Mouse (Mus musculus) liver, adult 2 months (tissue): ENCODE results near the gene Fuca1.

ENCODE experiments used
- CTCF ChIP-seq: fragments of 200-500 bp; IDR thresholded peaks from 2 replicates; pipeline ENCODE4 v1.5.1; 2011; ENCODE audit warnings: low read depth, low read length, control low read depth
- POLR2A ChIP-seq: fragments of 200-500 bp; IDR thresholded peaks from 2 replicates; pipeline ENCODE4 v1.6.1; 2011; ENCODE audit warnings: low read length, control low read depth; ENCODE audit not compliant: insufficient read depth; ENCODE audit errors: extremely low read depth

DNA sequence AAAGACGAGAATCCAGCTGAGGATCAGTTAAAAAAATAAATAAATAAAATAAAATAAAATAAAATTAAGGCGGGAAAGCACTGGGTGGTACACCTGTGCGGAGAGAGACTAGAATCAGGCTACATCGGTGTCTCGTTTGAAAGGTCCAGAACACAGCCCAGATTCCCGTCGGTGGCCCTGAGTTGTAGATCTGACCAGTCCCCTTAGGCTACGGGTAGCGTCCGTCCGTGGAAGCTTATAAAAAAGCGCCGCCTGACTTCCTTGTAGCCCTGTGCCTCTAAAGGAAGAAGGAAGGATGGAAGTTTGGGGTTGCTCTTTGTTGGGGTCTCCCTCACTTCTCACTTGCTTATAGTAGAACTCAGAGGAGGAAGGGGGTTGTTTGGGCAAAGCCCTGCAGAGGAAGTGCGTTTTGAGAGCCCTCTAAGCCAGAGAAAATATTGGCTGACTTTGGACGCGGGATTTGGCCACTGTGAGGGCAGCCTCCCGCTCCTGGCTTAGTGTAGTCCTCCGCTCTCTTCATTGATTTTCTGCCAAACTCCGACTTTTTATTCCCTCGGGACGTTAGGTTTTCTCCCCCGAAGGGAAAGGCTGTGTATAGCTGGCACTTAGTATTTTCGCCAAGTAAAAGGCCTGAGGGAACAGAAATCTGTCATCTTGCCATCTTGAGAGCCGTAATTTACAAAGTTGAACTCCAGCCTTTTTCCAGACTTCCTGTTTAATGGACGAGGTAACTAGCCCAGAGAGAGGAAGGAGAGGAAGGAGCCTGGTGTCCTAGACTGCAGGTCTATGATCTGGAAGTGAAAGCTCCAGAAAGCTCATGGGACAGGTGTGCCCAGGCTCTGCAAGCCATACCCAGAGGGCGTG, 954 bp downstream of the Fuca1 start:
- TF ChIP-seq CTCF (no peak), POLR2A (no peak)
